8 mouse cellular contexts compared by ENCODE assay signal in genomic region chr19:21737446-21737845, GRCm38 (mm10). TPM values are rescaled to one million over a fixed set of nuclear protein-coding genes. Genes with fewer than 3 reads are reported as not detected.
DNase-seq lines count a peak whose midpoint lies in the region; ATAC-seq lines count a peak whose summit lies in the region.

No protein-coding gene starts in this region.

- peak; percentile 28 for DNase-seq in kidney, adult 18-20 months
- no peak for DNase-seq in kidney, adult 11 months
- peak; percentile 34 to 65 for DNase-seq in heart, adult 9 months (ENCODE audit: low spot score in 2 of 2)
- DNase-seq in kidney, postnatal 14 days, result peak; percentile 59
- DNase-seq in layer of hippocampus, adult 11-12 months (ENCODE audit: low spot score), result no peak
- DNase-seq in Muller cell, postnatal 12 days (ENCODE audit: inconsistent ontology term), result no peak
- DNase-seq in layer of hippocampus, postnatal 14 days (ENCODE audit: low spot score in 2 of 2), result no peak

- peak; percentile 85 for ATAC-seq in megakaryocyte progenitor cell, adult 5-6 weeks (replicated peaks; ENCODE audit: poor library complexity)

RNA-seq across cellular contexts. Expression of gene Cemip2, which starts 40.7 kb away (rescaled TPM):
- total RNA-seq in megakaryocyte progenitor cell, adult 5-6 weeks (2015), result 11.6 and 11.8 TPM in 2 replicates
- total RNA-seq in megakaryocyte progenitor cell, adult 5-6 weeks (2017), result 21.6 and 21.7 TPM in 2 replicates
- 10 to 100 TPM; 23.2 to 23.9 TPM for total RNA-seq in layer of hippocampus, postnatal 14 days (2021)

Comparison
In these comparisons a context has a peak if more than half of its experiments do, and no peak if none do; other contexts are left out.
1. DNase-seq: peak in kidney, adult 18-20 months (single experiment), heart, adult 9 months (2 of 2) and kidney, postnatal 14 days (single experiment); none in kidney, adult 11 months (single experiment), layer of hippocampus, adult 11-12 months (single experiment), Muller cell, postnatal 12 days (single experiment) and layer of hippocampus, postnatal 14 days (0 of 2).